Mouse (Mus musculus) liver, adult (tissue): ENCODE results near the gene Gm5916.

ENCODE experiments used
- GATA4 ChIP-seq: IDR thresholded peaks from 2 replicates; pipeline ENCODE4 v1.6.1; 2014; ENCODE audit warnings: mild to moderate bottlenecking, low read length; ENCODE audit not compliant: insufficient replicate concordance

Gene Gm5916

GRCm38 (mm10) chr9:36128679-36129078 is at the start of gene Gm5916:
Gm5916 (minus strand) TSS chr9:36128779.
- no peak for TF ChIP-seq GATA4
